Mouse (Mus musculus): ENCODE data around the gene B4galt4. TPM values are rescaled to one million over a fixed set of nuclear protein-coding genes. Genes with fewer than 3 reads are reported as not detected.

B4galt4 gene
- total RNA-seq, 1 experiment: 6.0 TPM

- Histone ChIP-seq H3K9me3 (ENCODE audit: control insufficient read depth, insufficient read depth, low read depth, low read length) (no peaks in the 10 kb centered on the region), H3K36me3 (ENCODE audit: control insufficient read depth, insufficient read depth, low read length, poor library complexity, severe bottlenecking) (peaks cover 1% of the 10 kb centered on the region; the same call in 1 of the 2 replicates)
- DNase-seq (ENCODE audit: low read depth, low spot score): no peak
These were observed 25.7 kb downstream of the B4galt4 start for GRCm38 (mm10) chr16:38767761-38768160.

DNA sequence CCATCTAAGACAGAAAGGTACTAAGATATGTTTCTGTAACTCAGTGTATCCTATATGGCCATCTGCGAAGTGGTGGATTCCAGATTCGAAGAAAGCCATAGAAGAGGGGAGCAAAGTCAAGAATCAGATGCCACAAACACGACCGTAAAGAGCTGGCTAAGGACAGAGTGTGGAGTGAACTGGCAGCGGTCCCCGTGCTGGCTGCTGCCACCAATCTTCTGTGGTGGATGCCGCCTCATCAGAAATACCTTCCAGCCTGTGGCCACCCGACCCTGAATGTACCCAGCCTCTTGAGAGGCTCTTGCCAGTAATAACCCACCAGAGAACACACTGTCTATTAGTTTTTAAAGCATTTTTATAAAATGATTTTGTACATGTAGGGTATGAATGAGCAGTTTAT, 26.3 kb downstream of the B4galt4 start:
- Histone ChIP-seq H3K4me1 (ENCODE audit: control insufficient read depth in 2 of 2, insufficient read depth in 2 of 2, low read length in 2 of 2, poor library complexity in 1 of 2) (no peaks in the 10 kb centered on the region), H3K27ac (ENCODE audit: insufficient read depth, low read depth, low read length, poor library complexity, severe bottlenecking) (no peak overlapping the region), H3K9ac (ENCODE audit: insufficient read depth, low read depth, low read length, poor library complexity, severe bottlenecking) (no peak overlapping the region), H3K4me3 (ENCODE audit: insufficient read depth in 1 of 2, low read depth in 1 of 2, low read length in 2 of 2, poor library complexity in 1 of 2, severe bottlenecking in 1 of 2) (no peak overlapping the region), H3K9me3 (ENCODE audit: control insufficient read depth, insufficient read depth, low read depth, low read length) (no peaks in the 10 kb centered on the region), H3K36me3 (ENCODE audit: control insufficient read depth, insufficient read depth, low read length, poor library complexity, severe bottlenecking) (peaks cover 1% of the 10 kb centered on the region; the same call in 1 of the 2 replicates)
- DNase-seq (ENCODE audit: low read depth, low spot score): no peak
- in situ Hi-C loops (cut with MboI; ENCODE audit: low sequenced_read_pairs in 2 of 2, unreplicated experiment in 2 of 2): no loop called here
- TF ChIP-seq ZC3H11A (IDR thresholded peaks at IDR 0.05; ENCODE audit: borderline replicate concordance, low read depth, low read length): no peak
- TF ChIP-seq MAFK (IDR thresholded peaks at IDR 0.05; ENCODE audit: insufficient read depth, low read depth, low read length): no peak
- TF ChIP-seq ZNF384 (IDR thresholded peaks at IDR 0.05; ENCODE audit: low read depth, low read length): no peak
- TF ChIP-seq HCFC1 (IDR thresholded peaks at IDR 0.05; ENCODE audit: borderline replicate concordance, insufficient read depth, low read length): no peak
- no peak for TF ChIP-seq CHD2 (IDR thresholded peaks at IDR 0.05; ENCODE audit: low read depth, low read length)

More at GRCm38 (mm10) chr16:38767761-38768160, 25.7 kb downstream of the B4galt4 start:
- Histone ChIP-seq H3K27ac (ENCODE audit: insufficient read depth, low read depth, low read length, poor library complexity, severe bottlenecking) (no peak overlapping the region), H3K9ac (ENCODE audit: insufficient read depth, low read depth, low read length, poor library complexity, severe bottlenecking) (no peak overlapping the region), H3K4me3 (ENCODE audit: insufficient read depth in 1 of 2, low read depth in 1 of 2, low read length in 2 of 2, poor library complexity in 1 of 2, severe bottlenecking in 1 of 2) (no peak overlapping the region), H3K4me1 (ENCODE audit: control insufficient read depth in 2 of 2, insufficient read depth in 2 of 2, low read length in 2 of 2, poor library complexity in 1 of 2) (no peaks in the 10 kb centered on the region)
- TF ChIP-seq CHD2 (IDR thresholded peaks at IDR 0.05; ENCODE audit: low read depth, low read length) (no peak), MAFK (IDR thresholded peaks at IDR 0.05; ENCODE audit: insufficient read depth, low read depth, low read length) (no peak), ZC3H11A (IDR thresholded peaks at IDR 0.05; ENCODE audit: borderline replicate concordance, low read depth, low read length) (no peak), ZNF384 (IDR thresholded peaks at IDR 0.05; ENCODE audit: low read depth, low read length) (no peak), HCFC1 (IDR thresholded peaks at IDR 0.05; ENCODE audit: borderline replicate concordance, insufficient read depth, low read length) (no peak)
- in situ Hi-C loops (cut with MboI; ENCODE audit: low sequenced_read_pairs in 2 of 2, unreplicated experiment in 2 of 2): no loop called here

DNA sequence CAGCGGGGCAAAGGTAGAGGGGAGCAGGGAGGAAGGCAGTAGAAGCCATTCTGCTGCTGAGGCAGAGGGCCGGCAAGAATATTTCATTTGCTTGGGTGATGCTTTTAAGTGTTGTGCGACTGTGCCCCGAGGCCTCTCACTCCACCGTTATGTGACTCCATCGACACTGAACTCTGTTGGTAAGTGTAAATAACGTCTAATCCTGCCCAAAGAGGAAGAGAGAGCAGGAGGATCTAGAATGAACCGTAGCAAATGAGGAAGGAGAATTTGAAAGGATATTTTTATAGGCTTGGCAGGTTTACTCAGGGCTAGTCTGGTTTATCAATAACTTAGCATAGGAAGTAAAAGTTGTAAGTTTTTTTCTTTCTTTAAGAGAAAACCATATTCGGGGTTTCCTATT, 27.5 kb downstream of the B4galt4 start:
- in situ Hi-C loops (cut with MboI; ENCODE audit: low sequenced_read_pairs in 2 of 2, unreplicated experiment in 2 of 2): no loop called here
- Histone ChIP-seq H3K4me1 (ENCODE audit: control insufficient read depth in 2 of 2, insufficient read depth in 2 of 2, low read length in 2 of 2, poor library complexity in 1 of 2) (no peaks in the 10 kb centered on the region), H3K9me3 (ENCODE audit: control insufficient read depth, insufficient read depth, low read depth, low read length) (no peaks in the 10 kb centered on the region), H3K9ac (ENCODE audit: insufficient read depth, low read depth, low read length, poor library complexity, severe bottlenecking) (no peak overlapping the region), H3K36me3 (ENCODE audit: control insufficient read depth, insufficient read depth, low read length, poor library complexity, severe bottlenecking) (peaks cover 1% of the 10 kb centered on the region; the same call in 1 of the 2 replicates), H3K27ac (ENCODE audit: insufficient read depth, low read depth, low read length, poor library complexity, severe bottlenecking) (no peak overlapping the region), H3K4me3 (ENCODE audit: insufficient read depth in 1 of 2, low read depth in 1 of 2, low read length in 2 of 2, poor library complexity in 1 of 2, severe bottlenecking in 1 of 2) (no peak overlapping the region)
- DNase-seq (ENCODE audit: low read depth, low spot score): no peak
- TF ChIP-seq HCFC1 (IDR thresholded peaks at IDR 0.05; ENCODE audit: borderline replicate concordance, insufficient read depth, low read length): no peak
- no peak for TF ChIP-seq MAFK (IDR thresholded peaks at IDR 0.05; ENCODE audit: insufficient read depth, low read depth, low read length)
- no peak for TF ChIP-seq ZC3H11A (IDR thresholded peaks at IDR 0.05; ENCODE audit: borderline replicate concordance, low read depth, low read length)
- no peak for TF ChIP-seq CHD2 (IDR thresholded peaks at IDR 0.05; ENCODE audit: low read depth, low read length)
- no peak for TF ChIP-seq ZNF384 (IDR thresholded peaks at IDR 0.05; ENCODE audit: low read depth, low read length)

GRCm38 (mm10) chr16:38771145-38771544, 29.1 kb downstream of the B4galt4 start:
- Histone ChIP-seq H3K36me3 (ENCODE audit: control insufficient read depth, insufficient read depth, low read length, poor library complexity, severe bottlenecking) (peaks cover 1% of the 10 kb centered on the region; the same call in 1 of the 2 replicates), H3K4me3 (ENCODE audit: insufficient read depth in 1 of 2, low read depth in 1 of 2, low read length in 2 of 2, poor library complexity in 1 of 2, severe bottlenecking in 1 of 2) (no peak overlapping the region), H3K9me3 (ENCODE audit: control insufficient read depth, insufficient read depth, low read depth, low read length) (no peaks in the 10 kb centered on the region), H3K27ac (ENCODE audit: insufficient read depth, low read depth, low read length, poor library complexity, severe bottlenecking) (no peak overlapping the region), H3K4me1 (ENCODE audit: control insufficient read depth in 2 of 2, insufficient read depth in 2 of 2, low read length in 2 of 2, poor library complexity in 1 of 2) (no peaks in the 10 kb centered on the region), H3K9ac (ENCODE audit: insufficient read depth, low read depth, low read length, poor library complexity, severe bottlenecking) (no peak overlapping the region)
- TF ChIP-seq MAFK (IDR thresholded peaks at IDR 0.05; ENCODE audit: insufficient read depth, low read depth, low read length): no peak
- no peak for TF ChIP-seq ZC3H11A (IDR thresholded peaks at IDR 0.05; ENCODE audit: borderline replicate concordance, low read depth, low read length)
- TF ChIP-seq HCFC1 (IDR thresholded peaks at IDR 0.05; ENCODE audit: borderline replicate concordance, insufficient read depth, low read length): no peak
- TF ChIP-seq ZNF384 (IDR thresholded peaks at IDR 0.05; ENCODE audit: low read depth, low read length): no peak
- DNase-seq (ENCODE audit: low read depth, low spot score): no peak
- in situ Hi-C loops (cut with MboI; ENCODE audit: low sequenced_read_pairs in 2 of 2, unreplicated experiment in 2 of 2): no loop called here

All from ES-E14 (cell line).